Mouse (Mus musculus) liver, embryonic 12.5 days (tissue): ENCODE data around the gene Rab3ip. TPM values are rescaled to one million over a fixed set of nuclear protein-coding genes. Genes with fewer than 3 reads are reported as not detected.

Experiments used
- ATAC-seq: fragments of 200-750 bp; cut with Nextera tagmentation; 2 replicates; pipeline ENCODE4 v1.8.0; 2017; ENCODE audit warnings: moderate number of reproducible peaks, mild to moderate bottlenecking, moderate library complexity
- H3K27ac ChIP-seq: fragments of 300-500 bp; sonication (generic); 2 replicates; pipeline ENCODE4 v1.5.1; 2016; ENCODE audit warnings: mild to moderate bottlenecking
- H3K27me3 ChIP-seq: fragments of 300-500 bp; sonication (generic); replicated peaks from 2 replicates; pipeline ENCODE4 v1.6.1; 2016; ENCODE audit warnings: mild to moderate bottlenecking, moderate library complexity
- H3K36me3 ChIP-seq: fragments of 300-500 bp; sonication (generic); 2 replicates; pipeline ENCODE4 v1.6.1; 2016; ENCODE audit warnings: mild to moderate bottlenecking, moderate library complexity
- H3K4me1 ChIP-seq: fragments of 300-500 bp; sonication (generic); 2 replicates; pipeline ENCODE4 v1.6.1; 2016
- H3K4me2 ChIP-seq: fragments of 300-500 bp; sonication (generic); 2 replicates; pipeline ENCODE4 v1.6.1; 2016; ENCODE audit warnings: mild to moderate bottlenecking, moderate library complexity
- H3K4me3 ChIP-seq: fragments of 300-500 bp; sonication (generic); 2 replicates; pipeline ENCODE4 v1.5.1; 2016; ENCODE audit warnings: mild to moderate bottlenecking, moderate library complexity
- H3K9ac ChIP-seq: fragments of 300-500 bp; sonication (generic); 2 replicates; pipeline ENCODE4 v1.6.1; 2016; ENCODE audit warnings: mild to moderate bottlenecking, moderate library complexity
- H3K9me3 ChIP-seq: fragments of 300-500 bp; sonication (generic); replicated peaks from 2 replicates; pipeline ENCODE4 v1.6.1; 2016; ENCODE audit warnings: mild to moderate bottlenecking, moderate library complexity
- WGBS: fragments of 180-500 bp; shearing (Covaris S2); methylation state at CpG from one replicate; pipeline ENCODE4 v1.1.7; 2016; ENCODE audit not compliant: insufficient replicate concordance; 5-methylcytosine and 5-hydroxymethylcytosine counted together
- polyA plus RNA-seq: library from polyadenylated mRNA; unstranded; fragments of >200 nt; fragmentation: Nextera tagmentation; extraction: Ambion mirVana; gene quantifications from 2 replicates; pipeline ENCODE4 v1.2.1, GENCODE M21; 2016

Gene Rab3ip
- polyA plus RNA-seq, 1 experiment from 2014 or later: 11.7 TPM

GRCm38 (mm10) chr10:116956483-116957158, 6.1 kb upstream of the Rab3ip start:
- H3K27me3 ChIP-seq: no peaks in the 10 kb centered on the region
- no peak overlapping the region for H3K4me3 ChIP-seq
- no peak overlapping the region for H3K9ac ChIP-seq
- no peak overlapping the region for H3K4me2 ChIP-seq
- H3K4me1 ChIP-seq: no peaks in the 10 kb centered on the region
- no peaks in the 10 kb centered on the region for H3K36me3 ChIP-seq
- no peak for ATAC-seq
- no peaks in the 10 kb centered on the region for H3K9me3 ChIP-seq
- WGBS: 81% methylated on average over 11 of the region's 11 CpGs
- no peak overlapping the region for H3K27ac ChIP-seq

GRCm38 (mm10) chr10:116955191-116955590, 4.6 kb upstream of the Rab3ip start:
- Histone ChIP-seq H3K36me3 (no peaks in the 10 kb centered on the region), H3K27ac (no peak overlapping the region), H3K27me3 (no peaks in the 10 kb centered on the region), H3K4me3 (no peak overlapping the region), H3K9me3 (no peaks in the 10 kb centered on the region), H3K9ac (no peak overlapping the region), H3K4me1 (peaks cover 7% of the 10 kb centered on the region; the same call in 1 of the 2 replicates), H3K4me2 (no peak overlapping the region)
- WGBS: 85% methylated on average over 6 of the region's 6 CpGs
- no peak for ATAC-seq

GRCm38 (mm10) chr10:116950886-116951285, 317 bp upstream of the Rab3ip start:
- Histone ChIP-seq H3K4me2 (peak overlapping the region; percentile 99), H3K4me3 (peak overlapping the region; percentile 85), H3K27ac (no peak overlapping the region), H3K9ac (peak overlapping the region; percentile 50), H3K27me3 (no peaks in the 10 kb centered on the region), H3K36me3 (no peaks in the 10 kb centered on the region), H3K4me1 (peaks cover 21% of the 10 kb centered on the region), H3K9me3 (no peaks in the 10 kb centered on the region)
- no peak for ATAC-seq
- 22% methylated on average over 5 of the region's 5 CpGs for WGBS

GRCm38 (mm10) chr10:116949111-116950008, 1.2 kb downstream of the Rab3ip start:
- no peak for ATAC-seq
- Histone ChIP-seq H3K27me3 (no peaks in the 10 kb centered on the region), H3K9me3 (no peaks in the 10 kb centered on the region), H3K9ac (peak overlapping the region; percentile 90), H3K4me1 (peaks cover 29% of the 10 kb centered on the region), H3K36me3 (no peaks in the 10 kb centered on the region), H3K27ac (peak overlapping the region; percentile 93), H3K4me3 (peak overlapping the region; percentile 85), H3K4me2 (peak overlapping the region; percentile 99)
- 7% methylated on average over 44 of the region's 44 CpGs for WGBS

GRCm38 (mm10) chr10:116948414-116948813, 2.2 kb downstream of the Rab3ip start:
- no peaks in the 10 kb centered on the region for H3K9me3 ChIP-seq
- no peak for ATAC-seq
- H3K4me3 ChIP-seq: no peak overlapping the region
- H3K27me3 ChIP-seq: no peaks in the 10 kb centered on the region
- peaks cover 29% of the 10 kb centered on the region for H3K4me1 ChIP-seq
- H3K27ac ChIP-seq: no peak overlapping the region
- no peak overlapping the region for H3K9ac ChIP-seq
- 83% methylated on average over 9 of the region's 9 CpGs for WGBS
- no peaks in the 10 kb centered on the region for H3K36me3 ChIP-seq
- H3K4me2 ChIP-seq: peak overlapping the region; percentile 99; the same call in 1 of the 2 replicates

DNA sequence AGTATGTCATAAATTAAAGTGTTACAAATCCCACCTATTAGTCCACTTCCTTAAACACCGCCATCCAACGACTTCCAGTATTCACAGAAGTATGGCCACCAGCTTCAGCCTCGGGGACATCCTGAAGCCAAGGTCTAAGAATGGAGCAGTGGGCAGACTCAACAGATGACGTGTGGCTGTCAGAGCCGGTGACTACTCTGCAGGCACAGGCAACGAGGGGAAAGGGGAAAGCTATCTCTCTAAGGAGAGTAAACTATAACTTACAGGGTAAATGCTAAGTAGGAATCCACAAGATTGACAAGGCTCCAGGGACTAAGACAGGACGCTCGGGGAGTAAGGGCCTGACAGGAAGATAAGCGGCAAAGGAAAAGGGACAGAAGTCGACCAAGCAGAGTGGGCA, 5.6 kb downstream of the Rab3ip start:
- H3K9me3 ChIP-seq: 0 out of 2 replicates have a peak, but pooled peaks cover 6% of the 10 kb centered on the region
- WGBS: 57% methylated on average over 10 of the region's 10 CpGs
- H3K4me3 ChIP-seq: no peak overlapping the region
- H3K4me1 ChIP-seq: peaks cover 22% of the 10 kb centered on the region; the same call in 1 of the 2 replicates
- no peak overlapping the region for H3K4me2 ChIP-seq
- no peaks in the 10 kb centered on the region for H3K27me3 ChIP-seq
- H3K9ac ChIP-seq: no peak overlapping the region
- no peak for ATAC-seq
- no peak overlapping the region for H3K27ac ChIP-seq
- H3K36me3 ChIP-seq: peaks cover 8% of the 10 kb centered on the region

DNA sequence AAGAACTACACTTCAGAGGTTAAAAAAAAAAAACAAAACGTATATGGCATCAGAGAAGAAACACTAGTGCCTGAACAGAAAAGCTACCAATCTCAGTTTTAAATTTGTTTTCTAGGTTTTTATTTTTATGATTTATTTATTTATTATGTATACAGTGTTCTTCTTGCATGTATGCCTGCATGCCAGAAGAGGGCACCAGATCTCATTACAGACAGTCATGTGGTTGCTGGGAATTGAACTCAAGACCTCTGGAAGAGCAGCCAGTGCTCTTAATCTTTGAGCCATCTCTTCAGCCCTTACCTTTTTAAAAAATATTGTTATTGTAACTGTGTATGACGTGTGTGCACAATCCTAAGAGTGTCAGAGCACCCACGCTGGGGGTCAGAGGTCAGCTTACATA, 6.4 kb downstream of the Rab3ip start:
- Histone ChIP-seq H3K27ac (no peak overlapping the region), H3K4me1 (peaks cover 17% of the 10 kb centered on the region; the same call in 1 of the 2 replicates), H3K27me3 (no peaks in the 10 kb centered on the region), H3K36me3 (peaks cover 10% of the 10 kb centered on the region), H3K9me3 (0 out of 2 replicates have a peak, but pooled peaks cover 6% of the 10 kb centered on the region), H3K4me2 (no peak overlapping the region), H3K9ac (no peak overlapping the region), H3K4me3 (no peak overlapping the region)
- ATAC-seq: no peak
- 80% methylated on average over 3 of the region's 3 CpGs for WGBS

DNA sequence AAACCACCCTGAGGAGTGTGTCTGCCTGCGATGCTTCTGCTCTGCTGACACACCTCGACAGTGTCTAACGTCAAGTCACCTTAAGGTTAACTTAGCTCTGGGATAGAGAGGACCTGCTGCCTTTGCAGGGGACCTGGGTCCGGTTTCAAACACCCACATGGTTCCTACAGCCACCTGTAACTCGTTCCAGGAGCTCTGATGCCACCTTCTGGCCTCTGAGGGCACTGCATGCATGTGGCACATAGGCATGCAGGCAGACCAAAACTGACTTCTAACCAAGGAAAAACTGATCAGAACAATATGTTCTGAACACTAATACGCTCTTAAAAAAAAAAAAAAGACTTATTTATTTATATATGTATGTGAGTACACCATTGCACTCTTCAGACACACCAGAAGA, 7.5 kb downstream of the Rab3ip start:
- Histone ChIP-seq H3K9ac (no peak overlapping the region), H3K27me3 (no peaks in the 10 kb centered on the region), H3K4me1 (peaks cover 8% of the 10 kb centered on the region; the same call in 1 of the 2 replicates), H3K27ac (no peak overlapping the region), H3K36me3 (peaks cover 21% of the 10 kb centered on the region), H3K4me2 (no peak overlapping the region), H3K9me3 (0 out of 2 replicates have a peak, but pooled peaks cover 6% of the 10 kb centered on the region), H3K4me3 (no peak overlapping the region)
- WGBS: 77% methylated on average over 6 of the region's 6 CpGs
- no peak for ATAC-seq

DNA sequence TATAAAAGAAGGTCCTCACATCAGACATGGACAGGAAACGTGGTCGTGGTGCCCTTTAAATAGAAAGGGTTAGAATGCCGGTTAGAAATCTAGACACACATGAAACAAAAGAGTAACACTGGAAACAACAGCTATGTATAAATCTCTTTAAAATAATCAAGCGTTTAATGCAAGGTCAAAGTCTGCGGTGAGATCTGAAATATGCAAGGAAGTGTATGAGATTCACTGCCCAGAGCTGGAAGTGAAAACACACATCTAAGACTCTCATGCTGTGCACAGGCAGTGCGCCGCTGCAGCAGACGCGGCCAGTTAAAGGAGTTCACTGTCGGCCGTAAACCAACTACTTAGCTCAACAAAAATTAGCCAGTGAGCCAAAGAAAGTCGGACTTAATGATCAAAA, 15.5 kb downstream of the Rab3ip start:
- H3K4me1 ChIP-seq: peaks cover 4% of the 10 kb centered on the region
- H3K9ac ChIP-seq: no peak overlapping the region
- 76% methylated on average over 12 of the region's 12 CpGs for WGBS
- no peak overlapping the region for H3K27ac ChIP-seq
- no peak for ATAC-seq
- no peak overlapping the region for H3K4me2 ChIP-seq
- H3K27me3 ChIP-seq: no peaks in the 10 kb centered on the region
- H3K9me3 ChIP-seq: no peaks in the 10 kb centered on the region
- H3K36me3 ChIP-seq: peaks cover 44% of the 10 kb centered on the region
- no peak overlapping the region for H3K4me3 ChIP-seq

DNA sequence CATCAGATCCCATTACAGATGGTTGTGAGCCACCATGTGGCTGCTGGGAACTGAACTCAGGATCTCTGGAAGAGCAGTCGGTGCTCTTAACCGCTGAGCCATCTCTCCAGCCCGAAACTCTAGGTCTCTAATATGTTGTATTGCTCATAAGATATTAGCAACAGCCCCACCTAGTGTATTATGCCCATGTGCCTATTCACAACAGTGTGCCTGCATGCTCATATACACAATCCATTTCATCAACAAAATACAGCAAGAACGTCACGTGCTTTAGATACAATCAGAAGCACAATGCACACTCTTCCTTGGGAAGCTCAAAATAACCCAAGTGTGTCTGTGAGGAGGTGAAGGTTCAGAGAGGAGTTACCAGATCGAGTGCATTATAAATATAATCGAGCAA, 16.8 kb downstream of the Rab3ip start:
- peaks cover 39% of the 10 kb centered on the region for H3K36me3 ChIP-seq
- no peak overlapping the region for H3K27ac ChIP-seq
- H3K9ac ChIP-seq: no peak overlapping the region
- H3K4me2 ChIP-seq: no peak overlapping the region
- no peaks in the 10 kb centered on the region for H3K9me3 ChIP-seq
- no peaks in the 10 kb centered on the region for H3K27me3 ChIP-seq
- 82% methylated on average over 7 of the region's 7 CpGs for WGBS
- no peak overlapping the region for H3K4me3 ChIP-seq
- peaks cover 4% of the 10 kb centered on the region for H3K4me1 ChIP-seq
- no peak for ATAC-seq

GRCm38 (mm10) chr10:116932418-116932817, 18.2 kb downstream of the Rab3ip start:
- ATAC-seq: no peak
- H3K4me3 ChIP-seq: no peak overlapping the region
- 80% methylated on average over 13 of the region's 13 CpGs for WGBS
- H3K27me3 ChIP-seq: no peaks in the 10 kb centered on the region
- H3K4me2 ChIP-seq: no peak overlapping the region
- peaks cover 34% of the 10 kb centered on the region for H3K36me3 ChIP-seq
- no peak overlapping the region for H3K27ac ChIP-seq
- H3K4me1 ChIP-seq: peaks cover 4% of the 10 kb centered on the region
- H3K9ac ChIP-seq: no peak overlapping the region
- H3K9me3 ChIP-seq: no peaks in the 10 kb centered on the region
